Mouse (Mus musculus): ENCODE measurements around the gene Thrb. TPM values are rescaled to one million over a fixed set of nuclear protein-coding genes. Genes with fewer than 3 reads are reported as not detected.

The Thrb gene
- polyA plus RNA-seq, 1 experiment from 2014 or later, result 0.30 TPM

GRCm38 (mm10) chr14:17681479-17681878 is 21.4 kb downstream of the Thrb start:
- Histone ChIP-seq H3K4me3 (ENCODE audit: inconsistent target) (no peak overlapping the region), H3K27ac (no peak overlapping the region), H3K79me2 (ENCODE audit: inconsistent target) (no peaks in the 10 kb centered on the region), H3K36me3 (ENCODE audit: inconsistent target) (no peaks in the 10 kb centered on the region)

GRCm38 (mm10) chr14:17684881-17685280 is 24.8 kb downstream of the Thrb start:
- Histone ChIP-seq H3K79me2 (ENCODE audit: inconsistent target) (no peaks in the 10 kb centered on the region), H3K4me3 (ENCODE audit: inconsistent target) (no peak overlapping the region), H3K36me3 (ENCODE audit: inconsistent target) (no peaks in the 10 kb centered on the region), H3K27ac (no peak overlapping the region)
- 73% methylated on average over 1 of the region's 1 CpGs for WGBS (ENCODE audit: missing documents)

DNA sequence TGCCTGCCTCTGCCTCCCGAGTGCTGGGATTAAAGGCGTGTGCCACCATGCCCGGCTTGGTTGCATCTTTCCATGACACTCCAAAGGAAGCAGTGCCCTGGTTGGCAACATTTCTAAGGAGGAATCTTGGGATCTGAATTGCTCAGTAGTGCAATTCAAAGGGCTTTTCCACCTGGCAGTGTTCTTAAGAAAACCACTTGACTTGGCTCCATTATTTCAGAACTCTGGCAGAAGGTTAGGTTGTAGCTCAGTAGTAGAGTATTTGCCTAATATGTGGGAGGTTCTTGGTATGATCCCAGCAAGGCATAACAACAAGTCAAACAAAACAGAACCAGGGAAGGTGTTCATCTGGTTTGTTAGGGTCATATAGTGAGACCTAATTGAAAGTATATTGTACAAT is 25.4 kb downstream of the Thrb start:
- no peaks in the 10 kb centered on the region for H3K36me3 ChIP-seq (ENCODE audit: inconsistent target)
- H3K79me2 ChIP-seq (ENCODE audit: inconsistent target), result no peaks in the 10 kb centered on the region
- 100% methylated on average over 3 of the region's 3 CpGs for WGBS (ENCODE audit: missing documents)
- no peak overlapping the region for H3K4me3 ChIP-seq (ENCODE audit: inconsistent target)
- no peak overlapping the region for H3K27ac ChIP-seq

DNA sequence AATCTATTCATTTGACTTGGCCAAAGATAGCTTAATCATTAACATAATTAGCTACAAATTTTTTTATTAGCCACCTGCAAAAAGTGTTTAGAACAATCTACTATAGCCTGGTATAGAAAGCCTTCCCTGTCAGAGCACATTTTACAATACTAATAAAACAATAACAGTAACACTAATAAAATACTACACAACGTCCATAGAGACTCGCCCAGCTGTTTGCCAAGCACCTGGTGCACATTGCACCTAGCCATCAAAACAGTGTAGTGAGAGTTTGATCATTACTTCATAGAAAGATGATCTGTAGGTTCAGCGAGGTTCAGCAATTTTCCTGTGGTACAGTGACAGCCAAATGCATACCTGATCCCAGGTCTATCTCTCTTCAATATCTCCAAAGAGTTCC is 26.9 kb downstream of the Thrb start:
- no peak overlapping the region for H3K27ac ChIP-seq
- H3K79me2 ChIP-seq (ENCODE audit: inconsistent target), result no peaks in the 10 kb centered on the region
- 80% methylated on average over 3 of the region's 3 CpGs for WGBS (ENCODE audit: missing documents)
- H3K36me3 ChIP-seq (ENCODE audit: inconsistent target), result no peaks in the 10 kb centered on the region
- no peak overlapping the region for H3K4me3 ChIP-seq (ENCODE audit: inconsistent target)

DNA sequence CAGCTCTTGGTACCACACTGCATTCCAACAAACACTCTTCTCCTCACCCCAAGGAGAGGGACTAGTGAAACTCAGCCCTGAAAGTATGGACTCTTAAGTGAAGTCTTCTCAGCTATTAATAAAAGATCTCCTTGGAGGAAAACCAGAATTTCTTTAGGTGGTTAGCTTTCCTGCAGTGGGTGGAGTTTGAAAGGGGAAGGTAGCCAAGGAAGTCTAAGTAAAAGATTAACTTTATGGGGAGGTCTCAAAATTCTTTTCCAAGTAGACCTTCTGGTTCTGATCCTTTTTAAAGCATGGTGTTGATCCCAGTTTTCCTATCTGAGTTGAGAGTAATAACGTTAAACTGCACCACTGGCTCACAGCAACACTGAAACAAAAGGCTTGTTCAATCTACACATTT is 31.2 kb downstream of the Thrb start:
- WGBS (ENCODE audit: missing documents), result 79% methylated on average over 1 of the region's 1 CpGs
- no peaks in the 10 kb centered on the region for H3K36me3 ChIP-seq (ENCODE audit: inconsistent target)
- H3K27ac ChIP-seq, result no peak overlapping the region
- H3K79me2 ChIP-seq (ENCODE audit: inconsistent target), result no peaks in the 10 kb centered on the region
- H3K4me3 ChIP-seq (ENCODE audit: inconsistent target), result no peak overlapping the region

DNA sequence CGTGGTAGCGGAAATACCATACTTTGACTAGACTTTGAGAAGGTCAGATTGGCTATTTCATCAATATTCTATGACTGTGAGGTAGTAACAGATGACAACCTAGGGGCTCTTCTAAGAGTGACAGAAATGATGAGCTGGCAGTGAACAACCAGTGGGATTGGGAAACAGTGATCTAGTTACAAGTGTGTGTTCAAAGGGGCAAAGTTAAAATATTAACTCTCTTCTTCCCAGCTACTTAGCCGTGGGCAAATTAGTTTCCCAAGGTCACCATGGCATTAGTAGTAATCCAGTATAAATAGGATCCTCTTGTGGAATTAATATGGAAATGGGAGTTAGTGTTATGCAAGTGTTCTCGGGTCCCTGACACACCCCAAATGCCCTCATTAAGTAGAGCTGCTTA is 35.5 kb downstream of the Thrb start:
- Histone ChIP-seq H3K36me3 (ENCODE audit: inconsistent target) (no peaks in the 10 kb centered on the region), H3K27ac (no peak overlapping the region), H3K4me3 (ENCODE audit: inconsistent target) (no peak overlapping the region), H3K79me2 (ENCODE audit: inconsistent target) (no peaks in the 10 kb centered on the region)
- 95% methylated on average over 4 of the region's 4 CpGs for WGBS (ENCODE audit: missing documents)

- H3K27ac ChIP-seq, result no peak overlapping the region
- H3K4me3 ChIP-seq (ENCODE audit: inconsistent target), result no peak overlapping the region
- WGBS (ENCODE audit: missing documents), result 82% methylated on average over 9 of the region's 9 CpGs
Observed at GRCm38 (mm10) chr14:17697920-17698632, 38.0 kb downstream of the Thrb start.

GRCm38 (mm10) chr14:17700228-17700627 is 40.2 kb downstream of the Thrb start:
- no peak overlapping the region for H3K27ac ChIP-seq
- H3K79me2 ChIP-seq (ENCODE audit: inconsistent target), result no peaks in the 10 kb centered on the region
- H3K4me3 ChIP-seq (ENCODE audit: inconsistent target), result no peak overlapping the region
- 100% methylated on average over 3 of the region's 3 CpGs for WGBS (ENCODE audit: missing documents)
- H3K36me3 ChIP-seq (ENCODE audit: inconsistent target), result no peaks in the 10 kb centered on the region

More at GRCm38 (mm10) chr14:17697920-17698632, 38.0 kb downstream of the Thrb start:
- Histone ChIP-seq H3K79me2 (ENCODE audit: inconsistent target) (no peaks in the 10 kb centered on the region), H3K36me3 (ENCODE audit: inconsistent target) (no peaks in the 10 kb centered on the region)

DNA sequence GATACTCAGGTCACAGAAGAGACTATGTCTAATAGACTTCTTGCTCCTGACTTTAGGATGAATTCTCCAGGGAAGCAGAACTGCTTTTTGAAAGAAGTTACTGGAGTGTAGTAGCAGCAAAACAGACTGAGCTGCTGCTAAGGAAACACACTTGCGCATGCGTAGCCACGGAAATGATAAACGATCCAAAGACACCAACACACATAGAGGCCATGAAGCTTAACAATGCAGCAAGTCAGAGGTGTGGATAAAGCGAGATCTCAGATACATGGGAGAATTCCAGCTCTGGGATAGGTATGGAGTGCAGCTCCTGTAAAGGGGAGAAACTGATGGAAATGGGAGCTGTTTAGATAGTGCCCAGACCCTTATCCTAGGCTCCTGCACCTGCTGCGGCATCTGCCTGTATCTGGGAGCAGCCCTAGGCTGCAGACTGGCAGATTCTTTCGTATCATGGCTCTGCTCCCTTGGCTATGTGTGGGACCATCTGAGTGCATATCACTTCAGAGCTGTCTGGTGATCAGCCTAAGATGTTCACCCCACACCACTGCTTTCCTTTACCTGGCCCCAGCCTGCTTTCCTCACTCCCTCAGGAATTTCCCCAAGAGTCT is 53.3 kb downstream of the Thrb start:
- Histone ChIP-seq H3K27ac (no peak overlapping the region), H3K36me3 (ENCODE audit: inconsistent target) (no peaks in the 10 kb centered on the region), H3K4me3 (ENCODE audit: inconsistent target) (no peak overlapping the region), H3K79me2 (ENCODE audit: inconsistent target) (no peaks in the 10 kb centered on the region)
- 92% methylated on average over 7 of the region's 7 CpGs for WGBS (ENCODE audit: missing documents)

DNA sequence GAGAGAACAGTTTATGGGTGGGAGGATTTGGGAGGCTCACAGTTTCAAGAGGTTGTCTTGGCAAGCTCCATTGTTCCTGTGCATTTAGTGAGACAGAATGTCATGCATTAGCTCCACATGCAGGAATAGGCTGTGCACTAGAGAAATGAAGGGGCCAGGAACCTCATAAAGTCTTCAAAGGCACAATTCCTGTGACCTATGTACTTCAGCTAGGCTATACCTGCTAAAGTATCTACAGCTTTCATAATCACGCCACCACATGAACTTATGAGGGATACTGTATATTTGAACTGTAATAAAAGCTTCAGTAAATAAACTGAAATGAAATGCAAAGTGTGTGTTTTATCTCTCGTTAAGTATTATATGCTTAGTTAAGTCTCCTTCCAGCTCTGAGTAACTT is 59.4 kb downstream of the Thrb start:
- H3K36me3 ChIP-seq (ENCODE audit: inconsistent target), result no peaks in the 10 kb centered on the region
- WGBS (ENCODE audit: missing documents), result 100% methylated on average over 2 of the region's 2 CpGs

DNA sequence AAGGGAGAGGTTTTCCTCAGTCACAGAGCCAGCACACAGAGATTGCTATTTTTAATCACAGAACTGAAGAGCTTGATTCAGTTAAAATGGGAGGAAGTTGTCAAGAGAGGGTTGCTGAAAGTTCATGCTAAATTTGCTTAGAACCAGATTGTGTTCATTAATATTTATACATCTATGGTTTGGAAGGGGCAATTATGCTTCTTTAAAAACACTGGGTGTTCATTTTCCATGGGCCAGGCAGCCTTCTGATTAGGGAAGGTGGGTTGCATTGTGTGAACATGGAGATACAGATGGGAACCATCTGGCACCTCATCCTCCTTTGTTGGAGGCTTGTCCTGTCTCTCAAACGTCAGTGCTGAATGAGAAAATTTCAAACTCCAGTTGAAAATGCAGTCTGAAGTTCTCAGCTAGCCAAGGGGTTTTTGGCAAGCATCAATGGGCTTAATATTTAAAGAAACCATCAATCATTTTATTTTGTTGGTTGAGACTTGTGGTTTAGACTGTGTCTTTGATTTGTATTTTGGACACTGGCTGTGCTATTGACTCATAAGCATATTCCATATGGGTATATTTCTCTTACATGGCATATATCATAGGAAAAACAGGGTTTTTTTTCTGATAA is 62.9 kb downstream of the Thrb start:
- no peak overlapping the region for H3K27ac ChIP-seq
- WGBS (ENCODE audit: missing documents), result 62% methylated on average over 1 of the region's 1 CpGs

More for the DNA sequence above, 59.4 kb downstream of the Thrb start:
- H3K27ac ChIP-seq, result no peak overlapping the region
- H3K4me3 ChIP-seq (ENCODE audit: inconsistent target), result no peak overlapping the region
- H3K79me2 ChIP-seq (ENCODE audit: inconsistent target), result no peaks in the 10 kb centered on the region

GRCm38 (mm10) chr14:17724577-17724976 is 64.5 kb downstream of the Thrb start:
- 85% methylated on average over 3 of the region's 3 CpGs for WGBS (ENCODE audit: missing documents)
- H3K36me3 ChIP-seq (ENCODE audit: inconsistent target), result no peaks in the 10 kb centered on the region
- no peaks in the 10 kb centered on the region for H3K79me2 ChIP-seq (ENCODE audit: inconsistent target)
- no peak overlapping the region for H3K4me3 ChIP-seq (ENCODE audit: inconsistent target)
- no peak overlapping the region for H3K27ac ChIP-seq

More for the DNA sequence above, 62.9 kb downstream of the Thrb start:
- no peaks in the 10 kb centered on the region for H3K36me3 ChIP-seq (ENCODE audit: inconsistent target)
- H3K4me3 ChIP-seq (ENCODE audit: inconsistent target), result no peak overlapping the region
- H3K79me2 ChIP-seq (ENCODE audit: inconsistent target), result no peaks in the 10 kb centered on the region

DNA sequence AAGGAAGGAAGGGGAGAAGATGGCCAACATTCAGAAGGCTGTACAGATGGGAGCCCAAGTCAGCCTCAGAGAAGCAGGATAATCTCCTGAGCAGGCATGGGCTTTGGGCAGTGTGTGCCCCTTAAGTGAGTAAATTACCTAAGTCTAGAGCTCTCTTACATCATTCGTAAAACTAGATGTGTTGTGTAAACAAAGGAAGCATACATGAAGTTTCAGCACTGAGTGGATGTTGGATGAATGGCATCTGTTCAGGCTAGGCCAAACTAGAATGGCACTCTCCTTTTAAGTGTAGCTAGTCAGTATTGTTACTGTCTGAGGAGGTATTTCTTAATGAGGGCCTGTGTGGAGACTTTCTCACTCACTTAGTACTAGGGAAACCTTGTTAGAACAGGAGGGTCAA is 66.8 kb downstream of the Thrb start:
- WGBS (ENCODE audit: missing documents), result 100% methylated on average over 1 of the region's 1 CpGs
- Histone ChIP-seq H3K79me2 (ENCODE audit: inconsistent target) (no peaks in the 10 kb centered on the region), H3K27ac (no peak overlapping the region), H3K4me3 (ENCODE audit: inconsistent target) (no peak overlapping the region), H3K36me3 (ENCODE audit: inconsistent target) (no peaks in the 10 kb centered on the region)

DNA sequence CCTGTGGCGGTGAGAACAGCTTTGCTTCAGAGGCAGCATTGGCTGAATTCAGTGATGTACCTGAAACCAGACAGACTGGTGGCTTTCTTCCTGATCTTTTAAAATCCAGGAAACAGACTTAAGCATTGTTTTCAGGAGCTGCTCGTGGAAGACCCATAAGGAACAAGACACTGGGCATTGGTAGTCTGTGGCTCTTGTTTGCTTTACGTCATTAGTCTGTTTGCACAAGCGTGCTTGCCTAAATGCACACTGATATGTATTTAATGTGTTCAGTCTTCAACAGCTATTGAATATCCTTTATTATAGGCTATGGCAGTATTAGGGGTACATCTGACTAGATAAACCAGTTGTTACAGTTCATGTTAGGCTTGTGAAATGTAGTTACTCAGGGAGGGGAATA is 67.8 kb downstream of the Thrb start:
- H3K27ac ChIP-seq, result no peak overlapping the region
- no peaks in the 10 kb centered on the region for H3K79me2 ChIP-seq (ENCODE audit: inconsistent target)
- 92% methylated on average over 4 of the region's 4 CpGs for WGBS (ENCODE audit: missing documents)
- no peaks in the 10 kb centered on the region for H3K36me3 ChIP-seq (ENCODE audit: inconsistent target)
- no peak overlapping the region for H3K4me3 ChIP-seq (ENCODE audit: inconsistent target)

GRCm38 (mm10) chr14:17728889-17729288 is 68.8 kb downstream of the Thrb start:
- Histone ChIP-seq H3K79me2 (ENCODE audit: inconsistent target) (no peaks in the 10 kb centered on the region), H3K36me3 (ENCODE audit: inconsistent target) (no peaks in the 10 kb centered on the region), H3K27ac (no peak overlapping the region), H3K4me3 (ENCODE audit: inconsistent target) (no peak overlapping the region)
- 97% methylated on average over 2 of the region's 2 CpGs for WGBS (ENCODE audit: missing documents)
